Mouse (Mus musculus) embryonic facial prominence, embryonic 12.5 days (tissue): ENCODE results near the gene Atxn2. TPM values are rescaled to one million over a fixed set of nuclear protein-coding genes. Genes with fewer than 3 reads are reported as not detected.
"Not testable (repeated sequence)": the region's sequence is repeated elsewhere in the genome, so short reads cannot be mapped to it uniquely, and the experiment has no call there.

Source experiments
- ATAC-seq: fragments of 200-750 bp; cut with Nextera tagmentation; 2 replicates; pipeline ENCODE4 v1.8.0; 2017; ENCODE audit not compliant: insufficient number of reproducible peaks, insufficient read depth, low FRiP score, low TSS enrichment
- H3K27ac ChIP-seq: fragments of 300-500 bp; sonication (generic); 2 replicates; pipeline ENCODE4 v1.5.1; 2016; ENCODE audit warnings: mild to moderate bottlenecking
- H3K27me3 ChIP-seq: fragments of 300-500 bp; sonication (generic); 2 replicates; pipeline ENCODE4 v1.6.1; 2016; ENCODE audit warnings: mild to moderate bottlenecking, moderate library complexity
- H3K36me3 ChIP-seq: fragments of 300-500 bp; sonication (generic); 2 replicates; pipeline ENCODE4 v1.6.1; 2016; ENCODE audit warnings: mild to moderate bottlenecking
- H3K4me1 ChIP-seq: fragments of 300-500 bp; sonication (generic); 2 replicates; pipeline ENCODE4 v1.6.1; 2016
- H3K4me2 ChIP-seq: fragments of 300-500 bp; sonication (generic); replicated peaks from 2 replicates; pipeline ENCODE4 v1.6.1; 2016; ENCODE audit warnings: mild to moderate bottlenecking, moderate library complexity
- H3K4me3 ChIP-seq: fragments of 300-500 bp; sonication (generic); 2 replicates; pipeline ENCODE4 v1.5.1; 2016; ENCODE audit warnings: mild to moderate bottlenecking
- H3K9ac ChIP-seq: fragments of 300-500 bp; sonication (generic); 2 replicates; pipeline ENCODE4 v1.6.1; 2016; ENCODE audit warnings: mild to moderate bottlenecking, moderate library complexity
- H3K9me3 ChIP-seq: fragments of 300-500 bp; sonication (generic); 2 replicates; pipeline ENCODE4 v1.6.1; 2016; ENCODE audit warnings: mild to moderate bottlenecking, moderate library complexity
- WGBS: fragments of 180-500 bp; shearing (Covaris S2); methylation state at CpG from one replicate; pipeline ENCODE4 v1.1.7; 2016; 5-methylcytosine and 5-hydroxymethylcytosine counted together
- polyA plus RNA-seq: library from polyadenylated mRNA; unstranded; fragments of >200 nt; fragmentation: Nextera tagmentation; extraction: Ambion mirVana; gene quantifications from 2 replicates; pipeline ENCODE4 v1.2.1, GENCODE M21; 2016

The Atxn2 gene
- polyA plus RNA-seq, 1 experiment from 2014 or later, result 72.3 TPM

GRCm38 (mm10) chr5:121838341-121839127 lies 127.4 kb downstream of the Atxn2 start:
- peaks cover 42% of the 10 kb centered on the region for H3K4me1 ChIP-seq
- 0 out of 2 replicates have a peak overlapping the region, but pooled peaks have one; percentile 17 for H3K9ac ChIP-seq
- H3K4me3 ChIP-seq, result peak overlapping the region; percentile 75
- peak overlapping the region; percentile 95 for H3K4me2 ChIP-seq
- peaks cover 50% of the 10 kb centered on the region for H3K27me3 ChIP-seq
- no peaks in the 10 kb centered on the region for H3K36me3 ChIP-seq
- no peaks in the 10 kb centered on the region for H3K9me3 ChIP-seq
- under 1% methylated on average over 46 of the region's 46 CpGs for WGBS
- H3K27ac ChIP-seq, result no peak overlapping the region; the same call in 1 of the 2 replicates
- no peak for ATAC-seq

- Histone ChIP-seq H3K27ac (no peak overlapping the region), H3K27me3 (peaks cover 55% of the 10 kb centered on the region), H3K36me3 (no peaks in the 10 kb centered on the region), H3K9me3 (no peaks in the 10 kb centered on the region), H3K4me2 (peak overlapping the region; percentile 95), H3K4me1 (peaks cover 36% of the 10 kb centered on the region), H3K9ac (0 out of 2 replicates have a peak overlapping the region, but pooled peaks have one; percentile 17), H3K4me3 (peak overlapping the region; percentile 75)
- WGBS, result 19% methylated on average over 7 of the region's 7 CpGs
- no peak for ATAC-seq
Measured at GRCm38 (mm10) chr5:121839128-121839473, 128.0 kb downstream of the Atxn2 start.

GRCm38 (mm10) chr5:121841516-121841915 lies 130.4 kb downstream of the Atxn2 start:
- H3K36me3 ChIP-seq, result no peaks in the 10 kb centered on the region
- 91% methylated on average over 9 of the region's 9 CpGs for whole genome bisulfite sequencing
- ATAC-seq, result no peak

GRCm38 (mm10) chr5:121841973-121842372 lies 130.8 kb downstream of the Atxn2 start:
- peak overlapping the region; percentile 64 for H3K4me2 ChIP-seq
- ATAC-seq, result no peak
- no peaks in the 10 kb centered on the region for H3K9me3 ChIP-seq
- no peak overlapping the region for H3K9ac ChIP-seq
- no peak overlapping the region for H3K4me3 ChIP-seq
- H3K27ac ChIP-seq, result no peak overlapping the region
- 45% methylated on average over 10 of the region's 10 CpGs for WGBS
- peaks cover 18% of the 10 kb centered on the region for H3K4me1 ChIP-seq
- no peaks in the 10 kb centered on the region for H3K36me3 ChIP-seq
- peaks cover 61% of the 10 kb centered on the region for H3K27me3 ChIP-seq

More at GRCm38 (mm10) chr5:121841516-121841915, 130.4 kb downstream of the Atxn2 start:
- Histone ChIP-seq H3K27ac (no peak overlapping the region), H3K27me3 (peaks cover 61% of the 10 kb centered on the region), H3K4me2 (no peak overlapping the region), H3K9ac (no peak overlapping the region), H3K9me3 (no peaks in the 10 kb centered on the region), H3K4me3 (no peak overlapping the region), H3K4me1 (peaks cover 18% of the 10 kb centered on the region)

- H3K4me3 ChIP-seq, result peak overlapping the region; percentile 44
- H3K36me3 ChIP-seq, result no peaks in the 10 kb centered on the region
- no peaks in the 10 kb centered on the region for H3K9me3 ChIP-seq
- no peak overlapping the region for H3K27ac ChIP-seq
- H3K4me1 ChIP-seq, result peaks cover 15% of the 10 kb centered on the region
- peak overlapping the region; percentile 64 for H3K4me2 ChIP-seq
- peaks cover 57% of the 10 kb centered on the region for H3K27me3 ChIP-seq
- H3K9ac ChIP-seq, result peak overlapping the region; percentile 47
- WGBS, result under 1% methylated on average over 33 of the region's 33 CpGs
- peak; percentile 24; the same call in 1 of the 2 replicates for ATAC-seq
Measured at GRCm38 (mm10) chr5:121842665-121843118, 131.6 kb downstream of the Atxn2 start.

- no peaks in the 10 kb centered on the region for H3K36me3 ChIP-seq
- 12% methylated on average over 17 of the region's 17 CpGs for WGBS
- peak overlapping the region; percentile 44; the same call in 1 of the 2 replicates for H3K4me3 ChIP-seq
- H3K9me3 ChIP-seq, result no peaks in the 10 kb centered on the region
- no peak overlapping the region for H3K9ac ChIP-seq
- no peak for ATAC-seq
- peaks cover 51% of the 10 kb centered on the region for H3K27me3 ChIP-seq
- H3K4me2 ChIP-seq, result peak overlapping the region; percentile 64
- H3K27ac ChIP-seq, result no peak overlapping the region
- peaks cover 8% of the 10 kb centered on the region for H3K4me1 ChIP-seq
Measured at GRCm38 (mm10) chr5:121843138-121843905, 132.2 kb downstream of the Atxn2 start.

GRCm38 (mm10) chr5:121845361-121845760 lies 134.2 kb downstream of the Atxn2 start:
- Histone ChIP-seq H3K4me1 (peaks cover 10% of the 10 kb centered on the region), H3K9ac (no peak overlapping the region), H3K4me3 (no peak overlapping the region), H3K27ac (no peak overlapping the region), H3K36me3 (no peaks in the 10 kb centered on the region), H3K4me2 (no peak overlapping the region), H3K9me3 (no peaks in the 10 kb centered on the region), H3K27me3 (peaks cover 38% of the 10 kb centered on the region)
- no peak for ATAC-seq
- WGBS, result 23% methylated on average over 4 of the region's 4 CpGs

- peaks cover 35% of the 10 kb centered on the region for H3K27me3 ChIP-seq
- no peaks in the 10 kb centered on the region for H3K9me3 ChIP-seq
- H3K36me3 ChIP-seq, result peaks cover 7% of the 10 kb centered on the region
- 79% methylated on average over 11 of the region's 11 CpGs for WGBS
- H3K4me3 ChIP-seq, result no peak overlapping the region
- no peak overlapping the region for H3K9ac ChIP-seq
- ATAC-seq, result no peak
- H3K4me1 ChIP-seq, result peaks cover 16% of the 10 kb centered on the region
- H3K4me2 ChIP-seq, result no peak overlapping the region
- no peak overlapping the region for H3K27ac ChIP-seq
Measured at GRCm38 (mm10) chr5:121846322-121846721, 135.2 kb downstream of the Atxn2 start.

- not testable (repeated sequence) for H3K4me3 ChIP-seq, H3K27ac ChIP-seq, ATAC-seq, H3K9me3 ChIP-seq, H3K4me2 ChIP-seq, H3K9ac ChIP-seq
- Histone ChIP-seq H3K36me3 (peaks cover 17% of the 10 kb centered on the region), H3K27me3 (peaks cover 28% of the 10 kb centered on the region), H3K4me1 (peaks cover 16% of the 10 kb centered on the region)
- 80% methylated on average over 3 of the region's 3 CpGs for WGBS
Measured at GRCm38 (mm10) chr5:121847269-121847668, 136.1 kb downstream of the Atxn2 start.

- H3K9ac ChIP-seq, result peak overlapping the region; percentile 50
- H3K9me3 ChIP-seq, result no peaks in the 10 kb centered on the region
- H3K4me2 ChIP-seq, result peak overlapping the region; percentile 71
- H3K27ac ChIP-seq, result peak overlapping the region; percentile 84
- no peak for ATAC-seq
- H3K4me3 ChIP-seq, result peak overlapping the region; percentile 83
- H3K4me1 ChIP-seq, result peaks cover 16% of the 10 kb centered on the region
- WGBS, result under 1% methylated on average over 17 of the region's 17 CpGs
- peaks cover 23% of the 10 kb centered on the region for H3K27me3 ChIP-seq
- peaks cover 25% of the 10 kb centered on the region for H3K36me3 ChIP-seq
Measured at GRCm38 (mm10) chr5:121848035-121848519, 136.9 kb downstream of the Atxn2 start.

GRCm38 (mm10) chr5:121848743-121849142 lies 137.6 kb downstream of the Atxn2 start, which contains the start of gene Pheta1:
Pheta1 (plus strand) TSS chr5:121848984.
- Histone ChIP-seq H3K27ac (peak within 1 kb of the TSS; percentile 84), H3K4me3 (peak within 1 kb of the TSS; percentile 83), H3K4me1 (peaks cover 16% of the 10 kb centered on the region), H3K27me3 (peaks cover 17% of the 10 kb centered on the region), H3K9ac (peak within 1 kb of the TSS; percentile 80), H3K9me3 (no peaks in the 10 kb centered on the region), H3K36me3 (peaks cover 31% of the 10 kb centered on the region), H3K4me2 (peak within 1 kb of the TSS; percentile 71)
- ATAC-seq, result peak; percentile 87
- WGBS, result under 1% methylated on average over 36 of the region's 42 CpGs
